Mouse (Mus musculus) liver, embryonic 14.5 days (tissue): ENCODE measurements around the gene Gm21969.

ENCODE experiments used
- CTCF ChIP-seq: IDR thresholded peaks from 2 replicates; pipeline ENCODE4 v1.5.1; 2016; ENCODE audit warnings: antibody characterized with exemption, low read depth, control low read depth
- EP300 ChIP-seq: IDR thresholded peaks from 2 replicates; pipeline ENCODE4 v1.6.1; 2016; ENCODE audit warnings: antibody characterized with exemption, low read depth

- no peak for TF ChIP-seq CTCF
- no peak for TF ChIP-seq EP300
These were observed 85.1 kb downstream of the Gm21969 start for GRCm38 (mm10) chr4:139688058-139688457.
